Mouse (Mus musculus) c-Kit-positive CD71-positive TER-119-positive erythroid progenitor cells, embryonic 14.5 days (primary cell): ENCODE measurements around the gene Ermard.
A peak's percentile ranks its signal among the peaks of the same experiment; 100 is the strongest.

Source experiments
- DNase-seq: peaks from one replicate; pipeline ENCODE4 v3.0.0-alpha.2; 2013; ENCODE audit warnings: low spot score

Ermard gene

GRCm38 (mm10) chr17:15060356-15060755 is 19.3 kb downstream of the Ermard start:
- DNase-seq: no peak

- peak; percentile 53 for DNase-seq
Measured at GRCm38 (mm10) chr17:15065391-15066024, 24.5 kb downstream of the Ermard start.

GRCm38 (mm10) chr17:15066066-15066465 is 25.1 kb downstream of the Ermard start:
- DNase-seq: no peak

- no peak for DNase-seq
Measured at GRCm38 (mm10) chr17:15066911-15067310, 25.9 kb downstream of the Ermard start.

- DNase-seq: no peak
Measured at GRCm38 (mm10) chr17:15068040-15068792, 27.2 kb downstream of the Ermard start.

- no peak for DNase-seq
Measured at GRCm38 (mm10) chr17:15069124-15069523, 28.1 kb downstream of the Ermard start.

GRCm38 (mm10) chr17:15072211-15072610 is 31.2 kb downstream of the Ermard start:
- no peak for DNase-seq

- DNase-seq: no peak
Measured at GRCm38 (mm10) chr17:15075033-15075432, 34.0 kb downstream of the Ermard start.

- DNase-seq: no peak
Measured at GRCm38 (mm10) chr17:15077536-15077935, 36.5 kb downstream of the Ermard start.

- DNase-seq: peak; percentile 65
Measured at GRCm38 (mm10) chr17:15084226-15084848, 43.3 kb downstream of the Ermard start.

GRCm38 (mm10) chr17:15085006-15085405 is 44.0 kb downstream of the Ermard start:
- peak; percentile 55 for DNase-seq

GRCm38 (mm10) chr17:15088166-15088565 is 47.2 kb downstream of the Ermard start:
- DNase-seq: peak; percentile 16

- DNase-seq: no peak
Measured at GRCm38 (mm10) chr17:15088591-15089001, 47.6 kb downstream of the Ermard start.

GRCm38 (mm10) chr17:15091739-15092138 is 50.7 kb downstream of the Ermard start:
- DNase-seq: no peak

GRCm38 (mm10) chr17:15093523-15093922 is 52.5 kb downstream of the Ermard start:
- DNase-seq: no peak

GRCm38 (mm10) chr17:15096853-15097252 is 55.8 kb downstream of the Ermard start:
- no peak for DNase-seq

- no peak for DNase-seq
Measured at GRCm38 (mm10) chr17:15098677-15099076, 57.7 kb downstream of the Ermard start.

- DNase-seq: no peak
Measured at GRCm38 (mm10) chr17:15101355-15101754, 60.3 kb downstream of the Ermard start.

- no peak for DNase-seq
Measured at GRCm38 (mm10) chr17:15107143-15107649, 66.2 kb downstream of the Ermard start.

GRCm38 (mm10) chr17:15108473-15109441 is 67.7 kb downstream of the Ermard start:
- no peak for DNase-seq

GRCm38 (mm10) chr17:15115550-15115949 is 74.5 kb downstream of the Ermard start:
- DNase-seq: no peak

GRCm38 (mm10) chr17:15120096-15120495 is 79.1 kb downstream of the Ermard start:
- no peak for DNase-seq
